17 mouse cellular contexts compared by ENCODE assay signal in the genomic region with DNA sequence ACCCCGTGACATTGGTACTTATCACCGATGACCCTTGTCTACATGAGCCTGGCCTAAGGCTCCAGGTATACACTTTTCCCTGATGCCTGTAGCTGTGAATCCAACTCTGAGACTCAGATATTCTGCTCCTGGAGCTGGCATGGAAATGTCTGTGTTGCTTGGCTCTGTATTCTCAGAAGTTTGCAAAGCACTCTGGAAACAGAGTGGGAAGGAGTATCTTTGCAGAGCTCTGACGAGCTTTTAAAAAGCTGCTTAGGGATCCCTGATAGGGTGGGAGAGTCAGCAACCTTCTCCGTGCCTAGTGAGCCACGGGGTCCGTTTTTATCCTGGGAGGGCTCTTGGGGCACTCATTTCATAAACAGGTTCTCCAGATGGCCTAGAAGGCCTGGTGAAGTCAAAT.
"Had no signal": no experiment of that assay in that cellular context is flagged by ENCODE, and none has a peak within 500 bp of the region (broad histone marks: within the 10 kb centered on the region; RNA-seq: fewer than 3 reads in every experiment).

No protein-coding gene starts in this region.

- H3K27me3 ChIP-seq: midbrain, embryonic 13.5 days; neural tube, embryonic 13.5 days; neural tube, embryonic 15.5 days; stomach, embryonic 15.5 days had no signal

- H3K4me2 ChIP-seq: lung, embryonic 14.5 days; midbrain, embryonic 13.5 days; neural tube, embryonic 13.5 days; neural tube, embryonic 15.5 days; stomach, embryonic 15.5 days had no signal

- H3K9ac ChIP-seq: liver, embryonic 14.5 days; lung, embryonic 14.5 days; midbrain, embryonic 13.5 days; neural tube, embryonic 13.5 days; neural tube, embryonic 15.5 days; stomach, embryonic 15.5 days had no signal

- ATAC-seq: midbrain, embryonic 13.5 days; midbrain, embryonic 16.5 days had no signal

- H3K4me3 ChIP-seq: midbrain, embryonic 10.5 days; midbrain, embryonic 13.5 days; myocyte; neural tube, embryonic 13.5 days; neural tube, embryonic 15.5 days; stomach, embryonic 15.5 days had no signal

- DNase-seq: lung, adult 18-20 months; lung, embryonic 14.5 days; lung, postnatal 10 days; lung, postnatal 4 days; right cerebral cortex, postnatal 25 days; thymus, adult 2 months; thymus, postnatal 25 days; thymus, postnatal 4 days had no signal

- H3K4me1 ChIP-seq: midbrain, embryonic 10.5 days; stomach, embryonic 15.5 days had no signal

- H3K27ac ChIP-seq: liver, embryonic 14.5 days; midbrain, embryonic 10.5 days; midbrain, embryonic 13.5 days; neural tube, embryonic 13.5 days; neural tube, embryonic 15.5 days; stomach, embryonic 15.5 days; stomach, postnatal 0 days had no signal

- H3K36me3 ChIP-seq: midbrain, embryonic 10.5 days; midbrain, embryonic 13.5 days; neural tube, embryonic 13.5 days; neural tube, embryonic 15.5 days; stomach, embryonic 15.5 days had no signal

- H3K9me3 ChIP-seq: midbrain, embryonic 10.5 days; midbrain, embryonic 13.5 days; neural tube, embryonic 13.5 days; neural tube, embryonic 15.5 days; stomach, embryonic 15.5 days had no signal
